Mouse (Mus musculus) activated CD4-positive, CD25-positive, alpha-beta regulatory T cell, adult 4 months (primary cell): ENCODE measurements around the gene Sgsm1. TPM values are rescaled to one million over a fixed set of nuclear protein-coding genes. Genes with fewer than 3 reads are reported as not detected.

ENCODE experiments used
- ATAC-seq: one replicate; pipeline ENCODE4 v1.8.0; 2017
- polyA plus RNA-seq, 2 experiments: library from polyadenylated mRNA; unstranded; fragments of 100-300 nt; shearing (Covaris generic); gene quantifications; one replicate each; pipeline ENCODE4 v1.2.1; 2017

Sgsm1 gene
- polyA plus RNA-seq, 2 experiments from 2014 or later: not detected

- ATAC-seq: no peak
Observed at GRCm38 (mm10) chr5:113281557-113281956, 29.0 kb downstream of the Sgsm1 start.

GRCm38 (mm10) chr5:113280138-113280856 lies 30.3 kb downstream of the Sgsm1 start:
- ATAC-seq: no peak

GRCm38 (mm10) chr5:113275839-113276238 lies 34.7 kb downstream of the Sgsm1 start:
- ATAC-seq: no peak

- ATAC-seq: no peak
Observed at GRCm38 (mm10) chr5:113271207-113271811, 39.3 kb downstream of the Sgsm1 start.

- no peak for ATAC-seq
Observed at GRCm38 (mm10) chr5:113270043-113270442, 40.5 kb downstream of the Sgsm1 start.

- ATAC-seq: no peak
Observed at GRCm38 (mm10) chr5:113268246-113268645, 42.3 kb downstream of the Sgsm1 start.

GRCm38 (mm10) chr5:113265637-113266036 lies 44.9 kb downstream of the Sgsm1 start:
- no peak for ATAC-seq

GRCm38 (mm10) chr5:113250806-113251205 lies 59.8 kb downstream of the Sgsm1 start:
- no peak for ATAC-seq

GRCm38 (mm10) chr5:113249263-113249930 lies 61.2 kb downstream of the Sgsm1 start:
- no peak for ATAC-seq

- no peak for ATAC-seq
Observed at GRCm38 (mm10) chr5:113230196-113230595, 80.4 kb downstream of the Sgsm1 start.

GRCm38 (mm10) chr5:113226632-113227102 lies 83.9 kb downstream of the Sgsm1 start, which contains the start of gene Tmem211:
Tmem211 (plus strand) TSS chr5:113226909.
- ATAC-seq: no peak

- ATAC-seq: no peak
Observed at GRCm38 (mm10) chr5:113225686-113226435, 84.7 kb downstream of the Sgsm1 start.

- ATAC-seq: no peak
Observed at GRCm38 (mm10) chr5:113225271-113225670, 85.3 kb downstream of the Sgsm1 start.

GRCm38 (mm10) chr5:113223888-113224287 lies 86.7 kb downstream of the Sgsm1 start:
- ATAC-seq: no peak

GRCm38 (mm10) chr5:113221147-113221865 lies 89.3 kb downstream of the Sgsm1 start, which contains the start of gene 2900026A02Rik:
2900026A02Rik (minus strand) TSS chr5:113221236.
- ATAC-seq: no peak

GRCm38 (mm10) chr5:113220383-113221146 lies 90.0 kb downstream of the Sgsm1 start:
- ATAC-seq: no peak

GRCm38 (mm10) chr5:113219876-113220275 lies 90.7 kb downstream of the Sgsm1 start:
- ATAC-seq: no peak

GRCm38 (mm10) chr5:113219450-113219849 lies 91.1 kb downstream of the Sgsm1 start:
- no peak for ATAC-seq

GRCm38 (mm10) chr5:113218617-113219235 lies 91.9 kb downstream of the Sgsm1 start:
- no peak for ATAC-seq

GRCm38 (mm10) chr5:113217076-113217475 lies 93.5 kb downstream of the Sgsm1 start:
- no peak for ATAC-seq
